In genomic region chr2:178423223-178423622, GRCm38 (mm10) we compare ENCODE assay signal across 19 mouse cellular contexts. TPM values are rescaled to one million over a fixed set of nuclear protein-coding genes. Genes with fewer than 3 reads are reported as not detected.
DNase-seq lines count a peak whose midpoint lies in the region; ATAC-seq and TF ChIP-seq lines count a peak whose summit lies in the region.
"Had no signal": no experiment of that assay in that cellular context is flagged by ENCODE, and none has a peak within 500 bp of the region (broad histone marks: within the 10 kb centered on the region; RNA-seq: fewer than 3 reads in every experiment).

No protein-coding gene starts in this region.

- H3K4me2 ChIP-seq in hindbrain, postnatal 0 days (ENCODE audit: low read depth, low read length), result no peak overlapping the region
- H3K4me2 ChIP-seq in midbrain, embryonic 14.5 days (ENCODE audit: low read length), result no peak overlapping the region
- H3K4me2 ChIP-seq in midbrain, embryonic 11.5 days, result no peak overlapping the region
- no peak overlapping the region for H3K4me2 ChIP-seq in limb, embryonic 12.5 days
- H3K4me2 ChIP-seq: forebrain, embryonic 15.5 days; hindbrain, embryonic 15.5 days; lung, embryonic 15.5 days had no signal

- no peaks in the 10 kb centered on the region for H3K9me3 ChIP-seq in hindbrain, embryonic 10.5 days
- H3K9me3 ChIP-seq in hindbrain, postnatal 0 days (ENCODE audit: low read length), result no peaks in the 10 kb centered on the region
- H3K9me3 ChIP-seq in midbrain, embryonic 14.5 days (ENCODE audit: control insufficient read depth, low read length), result no peaks in the 10 kb centered on the region
- no peaks in the 10 kb centered on the region for H3K9me3 ChIP-seq in midbrain, embryonic 11.5 days (ENCODE audit: control insufficient read depth, low read length)
- H3K9me3 ChIP-seq in limb, embryonic 12.5 days, result no peaks in the 10 kb centered on the region
- H3K9me3 ChIP-seq: forebrain, embryonic 15.5 days; hindbrain, embryonic 15.5 days; lung, embryonic 15.5 days had no signal

- POLR2A ChIA-PET in Patski (lab: Charles Lee), result no interaction called here

- H3K9ac ChIP-seq in hindbrain, postnatal 0 days (replicated peaks; ENCODE audit: low read length), result no peak overlapping the region
- H3K9ac ChIP-seq in midbrain, embryonic 14.5 days (replicated peaks; ENCODE audit: low read length), result no peak overlapping the region
- H3K9ac ChIP-seq in midbrain, embryonic 11.5 days (ENCODE audit: low read length), result no peak overlapping the region
- H3K9ac ChIP-seq in limb, embryonic 12.5 days (replicated peaks), result no peak overlapping the region
- H3K9ac ChIP-seq: forebrain, embryonic 15.5 days; hindbrain, embryonic 15.5 days; lung, embryonic 15.5 days had no signal

- TF ChIP-seq CTCF in hindbrain, postnatal 0 days (IDR thresholded peaks at IDR 0.05; ENCODE audit: low read depth), result no peak
- no peak for TF ChIP-seq CTCF in Patski (IDR thresholded peaks at IDR 0.05)

- peak overlapping the region; percentile 35; the same call in 1 of the 2 replicates for H3K27ac ChIP-seq in hindbrain, embryonic 10.5 days
- H3K27ac ChIP-seq in hindbrain, postnatal 0 days, result no peak overlapping the region
- H3K27ac ChIP-seq in midbrain, embryonic 14.5 days (replicated peaks; ENCODE audit: low read depth, low read length), result 0 out of 2 replicates have a peak overlapping the region, but pooled peaks have one; percentile 45
- H3K27ac ChIP-seq in midbrain, embryonic 11.5 days (ENCODE audit: low read depth, low read length), result no peak overlapping the region
- H3K27ac ChIP-seq in limb, embryonic 12.5 days, result peak overlapping the region; percentile 84; the same call in 1 of the 2 replicates
- H3K27ac ChIP-seq: forebrain, embryonic 15.5 days; gastrocnemius, adult 2 months; hindbrain, embryonic 15.5 days; lung, embryonic 15.5 days had no signal

- in situ Hi-C loops in Patski (cut with MboI; ENCODE audit: low pct_unique_long_range_greater_than_20kb), result loop anchor here (10.0 kb wide), 1 partner anchor 1452 kb away; no protein-coding TSS in a partner anchor

- no peak for ATAC-seq in hindbrain, postnatal 0 days
- ATAC-seq in midbrain, embryonic 14.5 days (ENCODE audit: low FRiP score, low TSS enrichment), result no peak
- ATAC-seq in midbrain, embryonic 11.5 days (ENCODE audit: low FRiP score), result no peak
- ATAC-seq in Patski, result peak; percentile 84
- ATAC-seq in limb, embryonic 12.5 days (ENCODE audit: insufficient number of reproducible peaks, insufficient read depth, low FRiP score, low TSS enrichment, low read depth), result no peak
- ATAC-seq: forebrain, embryonic 15.5 days had no signal

- H3K4me3 ChIP-seq in hindbrain, embryonic 10.5 days, result no peak overlapping the region
- H3K4me3 ChIP-seq in hindbrain, postnatal 0 days (ENCODE audit: low read length), result no peak overlapping the region
- no peak overlapping the region for H3K4me3 ChIP-seq in midbrain, embryonic 14.5 days (replicated peaks; ENCODE audit: low read depth, low read length)
- no peak overlapping the region for H3K4me3 ChIP-seq in midbrain, embryonic 11.5 days (ENCODE audit: low read depth, low read length)
- H3K4me3 ChIP-seq in limb, embryonic 12.5 days (replicated peaks), result no peak overlapping the region
- H3K4me3 ChIP-seq: erythroblast, embryonic 14.5 days; forebrain, embryonic 15.5 days; gastrocnemius, adult 2 months; hindbrain, embryonic 15.5 days; lung, embryonic 15.5 days had no signal

- no peak for DNase-seq in hindbrain, embryonic 10.5 days (ENCODE audit: low spot score)
- DNase-seq in hindbrain, postnatal 0 days (ENCODE audit: low spot score), result no peak
- no peak for DNase-seq in midbrain, embryonic 14.5 days
- no peak for DNase-seq in midbrain, embryonic 11.5 days (ENCODE audit: low spot score, missing footprints)
- DNase-seq in Patski (ENCODE audit: low read depth, low spot score), result no peak
- no peak for DNase-seq in retina, postnatal 1 day
- DNase-seq: cerebellum, postnatal 14 days; gastrocnemius, adult 2 months; kidney, adult 18-20 months; kidney, postnatal 14 days; right cerebral cortex, postnatal 25 days; thymus, adult 2 months had no signal

- H3K27me3 ChIP-seq in hindbrain, embryonic 10.5 days (ENCODE audit: insufficient read depth, poor library complexity, severe bottlenecking), result 0 out of 2 replicates have a peak, but pooled peaks cover 3% of the 10 kb centered on the region
- no peaks in the 10 kb centered on the region for H3K27me3 ChIP-seq in hindbrain, postnatal 0 days (ENCODE audit: insufficient read depth, low read length)
- no peaks in the 10 kb centered on the region for H3K27me3 ChIP-seq in midbrain, embryonic 14.5 days (ENCODE audit: control insufficient read depth, insufficient read depth, low read length)
- H3K27me3 ChIP-seq in midbrain, embryonic 11.5 days (ENCODE audit: control insufficient read depth, insufficient read depth, low read length), result no peaks in the 10 kb centered on the region
- no peaks in the 10 kb centered on the region for H3K27me3 ChIP-seq in Patski
- H3K27me3 ChIP-seq in limb, embryonic 12.5 days, result no peaks in the 10 kb centered on the region
- H3K27me3 ChIP-seq: forebrain, embryonic 15.5 days; hindbrain, embryonic 15.5 days; lung, embryonic 15.5 days had no signal

- CTCF ChIA-PET in Patski (lab: Charles Lee), result no interaction called here

- peaks cover 19% of the 10 kb centered on the region for H3K4me1 ChIP-seq in hindbrain, embryonic 10.5 days (replicated peaks)
- H3K4me1 ChIP-seq in hindbrain, postnatal 0 days (ENCODE audit: insufficient read depth, low read length), result no peaks in the 10 kb centered on the region
- 0 out of 2 replicates have a peak, but pooled peaks cover 3% of the 10 kb centered on the region for H3K4me1 ChIP-seq in midbrain, embryonic 14.5 days (ENCODE audit: control insufficient read depth, insufficient read depth, low read length)
- no peaks in the 10 kb centered on the region for H3K4me1 ChIP-seq in midbrain, embryonic 11.5 days (ENCODE audit: control insufficient read depth, insufficient read depth, low read length)
- peaks cover 33% of the 10 kb centered on the region for H3K4me1 ChIP-seq in limb, embryonic 12.5 days (replicated peaks)
- H3K4me1 ChIP-seq: forebrain, embryonic 15.5 days; hindbrain, embryonic 15.5 days had no signal

- no peaks in the 10 kb centered on the region for H3K36me3 ChIP-seq in hindbrain, embryonic 10.5 days
- H3K36me3 ChIP-seq in hindbrain, postnatal 0 days (ENCODE audit: insufficient read depth, low read length), result peaks cover 3% of the 10 kb centered on the region; the same call in 1 of the 2 replicates
- no peaks in the 10 kb centered on the region for H3K36me3 ChIP-seq in midbrain, embryonic 14.5 days (ENCODE audit: control insufficient read depth, insufficient read depth, low read length)
- no peaks in the 10 kb centered on the region for H3K36me3 ChIP-seq in midbrain, embryonic 11.5 days (ENCODE audit: control insufficient read depth, insufficient read depth, low read length)
- H3K36me3 ChIP-seq in limb, embryonic 12.5 days, result peaks cover 8% of the 10 kb centered on the region; the same call in 1 of the 2 replicates
- H3K36me3 ChIP-seq: forebrain, embryonic 15.5 days; hindbrain, embryonic 15.5 days had no signal

- 83% methylated on average over 5 of the region's 5 CpGs for WGBS in hindbrain, embryonic 10.5 days
- WGBS in hindbrain, postnatal 0 days, result 79% methylated on average over 5 of the region's 5 CpGs
- 80% methylated on average over 5 of the region's 5 CpGs for WGBS in midbrain, embryonic 14.5 days
- WGBS in midbrain, embryonic 11.5 days, result 79% methylated on average over 5 of the region's 5 CpGs
- WGBS in limb, embryonic 12.5 days, result 66% methylated on average over 5 of the region's 5 CpGs

RNA-seq across cellular contexts. Expression of gene Cdh26, which starts 7.1 kb away (rescaled TPM):
- 0.10 and 0.63 TPM in 2 replicates for polyA plus RNA-seq in hindbrain, embryonic 10.5 days (2016; fragmentation: Nextera tagmentation; extraction: Ambion mirVana)
- total RNA-seq in hindbrain, postnatal 0 days (2014; rRNA removed), result 0.14 and 0.42 TPM in 2 replicates
- 0.37 and 0.38 TPM in 2 replicates for polyA plus RNA-seq in hindbrain, postnatal 0 days (2015; fragmentation: Nextera tagmentation; extraction: Ambion mirVana)
- 0.23 and 0.47 TPM in 2 replicates for polyA plus RNA-seq in midbrain, embryonic 14.5 days (2014; fragmentation: Nextera tagmentation; extraction: Ambion mirVana)
- polyA plus RNA-seq in midbrain, embryonic 11.5 days (2014; fragmentation: Nextera tagmentation; extraction: Ambion mirVana), result 0.14 TPM in 1 of 2 replicates, not detected in the other
- polyA plus RNA-seq in Patski (2021), result not detected
- 0.21 and 0.46 TPM in 2 replicates for polyA plus RNA-seq in limb, embryonic 12.5 days (2016; fragmentation: Nextera tagmentation; extraction: Ambion mirVana)
- total RNA-seq: gastrocnemius, adult 2 months; granulocyte monocyte progenitor cell, adult 5-6 weeks; liver, adult 2 months had no signal
- polyA plus RNA-seq: erythroblast, embryonic 14.5 days; liver, adult 2 months had no signal

RNA-seq across cellular contexts. Expression of gene Fam217b, which starts 8.9 kb away (rescaled TPM):
- polyA plus RNA-seq in hindbrain, embryonic 10.5 days (2016; fragmentation: Nextera tagmentation; extraction: Ambion mirVana), result 2.0 and 2.3 TPM in 2 replicates
- 20.0 and 25.9 TPM in 2 replicates for total RNA-seq in hindbrain, postnatal 0 days (2014; rRNA removed)
- polyA plus RNA-seq in hindbrain, postnatal 0 days (2015; fragmentation: Nextera tagmentation; extraction: Ambion mirVana), result 20.8 and 24.8 TPM in 2 replicates
- polyA plus RNA-seq in midbrain, embryonic 14.5 days (2014; fragmentation: Nextera tagmentation; extraction: Ambion mirVana), result 11.3 and 11.7 TPM in 2 replicates
- 1.2 and 1.6 TPM in 2 replicates for polyA plus RNA-seq in midbrain, embryonic 11.5 days (2014; fragmentation: Nextera tagmentation; extraction: Ambion mirVana)
- 3.4 TPM for polyA plus RNA-seq in Patski (2021)
- polyA plus RNA-seq in limb, embryonic 12.5 days (2016; fragmentation: Nextera tagmentation; extraction: Ambion mirVana), result 4.3 and 4.6 TPM in 2 replicates
- polyA plus RNA-seq: erythroblast, embryonic 14.5 days had no signal

RNA-seq across cellular contexts. Expression of gene Ppp1r3d, which starts 9.0 kb away (rescaled TPM):
- 0.92 and 1.3 TPM in 2 replicates for polyA plus RNA-seq in hindbrain, embryonic 10.5 days (2016; fragmentation: Nextera tagmentation; extraction: Ambion mirVana)
- 17.0 and 21.3 TPM in 2 replicates for total RNA-seq in hindbrain, postnatal 0 days (2014; rRNA removed)
- 6.6 and 6.9 TPM in 2 replicates for polyA plus RNA-seq in hindbrain, postnatal 0 days (2015; fragmentation: Nextera tagmentation; extraction: Ambion mirVana)
- polyA plus RNA-seq in midbrain, embryonic 14.5 days (2014; fragmentation: Nextera tagmentation; extraction: Ambion mirVana), result 1.9 and 2.7 TPM in 2 replicates
- 0.98 and 1.1 TPM in 2 replicates for polyA plus RNA-seq in midbrain, embryonic 11.5 days (2014; fragmentation: Nextera tagmentation; extraction: Ambion mirVana)
- 1.4 TPM for polyA plus RNA-seq in Patski (2021)
- 3.5 and 3.9 TPM in 2 replicates for polyA plus RNA-seq in limb, embryonic 12.5 days (2016; fragmentation: Nextera tagmentation; extraction: Ambion mirVana)

RNA-seq across cellular contexts. Expression of gene Sycp2, which starts 15.7 kb away (rescaled TPM):
- polyA plus RNA-seq in hindbrain, embryonic 10.5 days (2016; fragmentation: Nextera tagmentation; extraction: Ambion mirVana), result 0.10 and 0.12 TPM in 2 replicates
- 0.07 and 0.31 TPM in 2 replicates for total RNA-seq in hindbrain, postnatal 0 days (2014; rRNA removed)
- 0.26 and 0.43 TPM in 2 replicates for polyA plus RNA-seq in hindbrain, postnatal 0 days (2015; fragmentation: Nextera tagmentation; extraction: Ambion mirVana)
- 0.37 and 0.81 TPM in 2 replicates for polyA plus RNA-seq in midbrain, embryonic 14.5 days (2014; fragmentation: Nextera tagmentation; extraction: Ambion mirVana)
- polyA plus RNA-seq in midbrain, embryonic 11.5 days (2014; fragmentation: Nextera tagmentation; extraction: Ambion mirVana), result not detected in 2 replicates
- polyA plus RNA-seq in Patski (2021), result 0.04 TPM
- 0.05 and 0.08 TPM in 2 replicates for polyA plus RNA-seq in limb, embryonic 12.5 days (2016; fragmentation: Nextera tagmentation; extraction: Ambion mirVana)
- total RNA-seq: granulocyte monocyte progenitor cell, adult 5-6 weeks; liver, adult 2 months had no signal
- polyA plus RNA-seq: erythroblast, embryonic 14.5 days; liver, adult 2 months; lung, embryonic 15.5 days; thymus, adult 2 months had no signal

Comparison
In these comparisons a context has a peak if more than half of its experiments do, and no peak if none do; other contexts are left out.
1. H3K27ac ChIP-seq: peak in hindbrain, embryonic 10.5 days (single experiment), midbrain, embryonic 14.5 days (single experiment) and limb, embryonic 12.5 days (single experiment); none in hindbrain, postnatal 0 days (single experiment) and midbrain, embryonic 11.5 days (single experiment).